Mouse (Mus musculus) lung, adult 2 months (tissue): ENCODE measurements around the gene Pbx4.

Experiments
- CTCF ChIP-seq: fragments of 200-500 bp; IDR thresholded peaks from 2 replicates; pipeline ENCODE4 v1.5.1; 2011; ENCODE audit warnings: mild to moderate bottlenecking, low read length, control low read depth; ENCODE audit not compliant: insufficient read depth
- POLR2A ChIP-seq: fragments of 200-500 bp; IDR thresholded peaks from 2 replicates; pipeline ENCODE4 v1.6.1; 2011; ENCODE audit warnings: low read depth, mild to moderate bottlenecking, control low read depth, low read length, borderline replicate concordance; ENCODE audit errors: extremely low read depth

- no peak for TF ChIP-seq POLR2A
- TF ChIP-seq CTCF, result no peak
These were observed at the start of gene Pbx4 for GRCm38 (mm10) chr8:69832298-69832853.
